Mouse (Mus musculus) frontal cortex, postnatal 25 days (tissue): ENCODE measurements around the gene Glyatl3.

Source experiments
- DNase-seq, 2 experiments: peaks; one replicate each; pipeline ENCODE4 v3.0.0; 2022; ENCODE audit warnings: low spot score in 2 of 2

Gene Glyatl3

GRCm38 (mm10) chr17:40855065-40855464 is 59.1 kb downstream of the Glyatl3 start:
- no peak for DNase-seq
